Mouse (Mus musculus) small intestine, adult 2 months (tissue): ENCODE data around the gene Rab11fip4.

Source experiments
- CTCF ChIP-seq: fragments of 200-500 bp; IDR thresholded peaks from 2 replicates; pipeline ENCODE4 v1.5.1; 2012; ENCODE audit warnings: low read depth, mild to moderate bottlenecking, control low read depth, inconsistent platforms, low read length, moderate library complexity, mixed read lengths; ENCODE audit not compliant: insufficient replicate concordance, insufficient read length; ENCODE audit errors: extremely low read depth
- POLR2A ChIP-seq: fragments of 200-500 bp; IDR thresholded peaks from 2 replicates; pipeline ENCODE4 v1.6.1; 2012; ENCODE audit warnings: low read depth, mild to moderate bottlenecking, control low read depth, inconsistent platforms, low read length, moderate library complexity

DNA sequence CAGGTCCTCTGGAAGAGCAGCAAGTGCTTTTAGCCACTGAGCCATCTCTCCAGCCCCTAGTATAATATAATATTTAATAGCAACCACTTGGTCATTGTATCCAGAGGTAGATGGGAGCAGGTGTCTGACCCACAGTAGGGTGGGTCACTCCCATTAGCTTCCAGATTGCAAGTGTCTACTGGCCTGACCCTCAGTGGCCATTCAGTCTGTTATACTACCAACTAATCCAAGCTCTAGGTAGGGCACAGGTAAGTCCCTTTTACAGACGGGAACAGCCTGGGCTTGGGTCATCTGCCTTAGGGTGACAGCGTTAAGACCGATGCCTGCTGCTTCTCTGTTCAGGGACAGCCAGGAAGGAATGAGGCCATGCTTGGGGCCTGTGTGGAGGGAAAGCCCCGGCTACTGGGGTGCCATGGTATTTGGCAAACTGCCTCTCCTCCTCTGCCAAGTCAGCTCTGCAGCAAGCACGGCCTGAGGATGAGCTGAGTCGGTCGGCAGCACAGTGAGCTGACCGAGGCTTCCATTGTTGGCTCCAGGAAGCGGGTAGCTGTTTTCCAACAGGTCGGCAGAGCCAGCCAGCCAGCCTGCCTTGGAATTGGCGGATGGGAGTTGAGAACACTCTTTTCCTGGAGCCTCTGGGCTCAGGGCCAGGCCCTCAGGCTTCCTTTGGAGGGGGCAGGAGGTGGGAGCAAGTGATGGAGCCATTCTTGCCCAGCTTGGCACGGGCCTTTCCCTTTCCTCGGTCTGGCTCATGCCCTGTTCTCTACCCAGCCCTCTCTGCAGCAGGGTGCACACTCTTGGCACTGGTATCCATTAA, 138.4 kb downstream of the Rab11fip4 start:
- TF ChIP-seq CTCF (no peak), POLR2A (no peak)
